Mouse (Mus musculus): Measurements from ENCODE around the gene 5830473C10Rik. TPM values are rescaled to one million over a fixed set of nuclear protein-coding genes. Genes with fewer than 3 reads are reported as not detected.
"Not testable (repeated sequence)": the region's sequence is repeated elsewhere in the genome, so short reads cannot be mapped to it uniquely, and the experiment has no call there.

Gene 5830473C10Rik
- polyA plus RNA-seq, 1 experiment from 2014 or later: not detected

GRCm38 (mm10) chr5:90601469-90601868 lies 40.6 kb downstream of the 5830473C10Rik start:
- Histone ChIP-seq H3K4me1 (replicated peaks) (no peaks in the 10 kb centered on the region), H3K9me3 (no peaks in the 10 kb centered on the region), H3K9ac (no peak overlapping the region), H3K4me2 (no peak overlapping the region), H3K36me3 (no peaks in the 10 kb centered on the region), H3K27ac (replicated peaks) (no peak overlapping the region), H3K4me3 (no peak overlapping the region), H3K27me3 (no peaks in the 10 kb centered on the region)
- 22% methylated on average over 6 of the region's 6 CpGs for WGBS
- ATAC-seq (ENCODE audit: low FRiP score, low read depth): no peak

- Histone ChIP-seq H3K36me3 (no peaks in the 10 kb centered on the region), H3K9ac (no peak overlapping the region), H3K9me3 (no peaks in the 10 kb centered on the region), H3K4me2 (no peak overlapping the region), H3K4me1 (replicated peaks) (no peaks in the 10 kb centered on the region), H3K27ac (replicated peaks) (no peak overlapping the region), H3K4me3 (no peak overlapping the region), H3K27me3 (no peaks in the 10 kb centered on the region)
- 65% methylated on average over 13 of the region's 13 CpGs for WGBS
- no peak for ATAC-seq (ENCODE audit: low FRiP score, low read depth)
Observed at GRCm38 (mm10) chr5:90603407-90603923, 42.6 kb downstream of the 5830473C10Rik start.

GRCm38 (mm10) chr5:90608906-90609305 lies 48.0 kb downstream of the 5830473C10Rik start:
- no peaks in the 10 kb centered on the region for H3K27me3 ChIP-seq
- whole genome bisulfite sequencing: 74% methylated on average over 11 of the region's 11 CpGs
- no peak overlapping the region for H3K27ac ChIP-seq (replicated peaks)

GRCm38 (mm10) chr5:90611388-90611787 lies 50.5 kb downstream of the 5830473C10Rik start:
- Histone ChIP-seq H3K9ac (no peak overlapping the region), H3K4me2 (no peak overlapping the region), H3K9me3 (no peaks in the 10 kb centered on the region), H3K27me3 (no peaks in the 10 kb centered on the region), H3K4me3 (no peak overlapping the region), H3K27ac (replicated peaks) (no peak overlapping the region), H3K36me3 (no peaks in the 10 kb centered on the region), H3K4me1 (replicated peaks) (no peaks in the 10 kb centered on the region)
- WGBS: 96% methylated on average over 3 of the region's 3 CpGs
- ATAC-seq (ENCODE audit: low FRiP score, low read depth): no peak

More at GRCm38 (mm10) chr5:90608906-90609305, 48.0 kb downstream of the 5830473C10Rik start:
- Histone ChIP-seq H3K36me3 (no peaks in the 10 kb centered on the region), H3K4me3 (no peak overlapping the region), H3K4me1 (replicated peaks) (no peaks in the 10 kb centered on the region), H3K9me3 (no peaks in the 10 kb centered on the region), H3K4me2 (no peak overlapping the region), H3K9ac (no peak overlapping the region)
- no peak for ATAC-seq (ENCODE audit: low FRiP score, low read depth)

- H3K4me1 ChIP-seq (replicated peaks): no peaks in the 10 kb centered on the region
- no peak overlapping the region for H3K9ac ChIP-seq
- no peaks in the 10 kb centered on the region for H3K9me3 ChIP-seq
- no peaks in the 10 kb centered on the region for H3K27me3 ChIP-seq
- H3K4me2 ChIP-seq: no peak overlapping the region
- H3K4me3 ChIP-seq: no peak overlapping the region
- WGBS: 87% methylated on average over 6 of the region's 6 CpGs
- no peak for ATAC-seq (ENCODE audit: low FRiP score, low read depth)
- no peaks in the 10 kb centered on the region for H3K36me3 ChIP-seq
- no peak overlapping the region for H3K27ac ChIP-seq (replicated peaks)
Observed at GRCm38 (mm10) chr5:90611996-90612611, 51.2 kb downstream of the 5830473C10Rik start.

GRCm38 (mm10) chr5:90612751-90613150 lies 51.8 kb downstream of the 5830473C10Rik start:
- not testable (repeated sequence) for ATAC-seq (ENCODE audit: low FRiP score, low read depth); H3K9ac ChIP-seq; H3K27me3 ChIP-seq; H3K36me3 ChIP-seq; H3K4me2 ChIP-seq; H3K27ac ChIP-seq (replicated peaks); H3K4me1 ChIP-seq (replicated peaks); H3K9me3 ChIP-seq; H3K4me3 ChIP-seq
- WGBS: 68% methylated on average over 1 of the region's 1 CpGs

GRCm38 (mm10) chr5:90617859-90618258 lies 57.0 kb downstream of the 5830473C10Rik start:
- Histone ChIP-seq H3K27ac (replicated peaks) (no peak overlapping the region), H3K9me3 (no peaks in the 10 kb centered on the region), H3K4me1 (replicated peaks) (no peaks in the 10 kb centered on the region), H3K9ac (no peak overlapping the region), H3K4me3 (no peak overlapping the region), H3K36me3 (no peaks in the 10 kb centered on the region), H3K4me2 (no peak overlapping the region), H3K27me3 (no peaks in the 10 kb centered on the region)
- no peak for ATAC-seq (ENCODE audit: low FRiP score, low read depth)
- WGBS: 90% methylated on average over 3 of the region's 3 CpGs

GRCm38 (mm10) chr5:90621316-90621715 lies 60.4 kb downstream of the 5830473C10Rik start:
- Histone ChIP-seq H3K4me1 (replicated peaks) (no peaks in the 10 kb centered on the region), H3K4me2 (no peak overlapping the region), H3K9me3 (no peaks in the 10 kb centered on the region), H3K36me3 (no peaks in the 10 kb centered on the region), H3K4me3 (no peak overlapping the region), H3K27ac (replicated peaks) (no peak overlapping the region), H3K27me3 (no peaks in the 10 kb centered on the region), H3K9ac (no peak overlapping the region)
- no peak for ATAC-seq (ENCODE audit: low FRiP score, low read depth)
- WGBS: 96% methylated on average over 2 of the region's 2 CpGs

GRCm38 (mm10) chr5:90621726-90622125 lies 60.8 kb downstream of the 5830473C10Rik start:
- WGBS: 95% methylated on average over 6 of the region's 6 CpGs
- ATAC-seq (ENCODE audit: low FRiP score, low read depth): no peak

GRCm38 (mm10) chr5:90623209-90623608 lies 62.3 kb downstream of the 5830473C10Rik start:
- no peak for ATAC-seq (ENCODE audit: low FRiP score, low read depth)
- 81% methylated on average over 2 of the region's 2 CpGs for WGBS
- no peak overlapping the region for H3K4me3 ChIP-seq
- H3K27ac ChIP-seq (replicated peaks): no peak overlapping the region
- H3K4me2 ChIP-seq: no peak overlapping the region
- H3K27me3 ChIP-seq: no peaks in the 10 kb centered on the region
- no peaks in the 10 kb centered on the region for H3K36me3 ChIP-seq
- no peaks in the 10 kb centered on the region for H3K9me3 ChIP-seq
- no peak overlapping the region for H3K9ac ChIP-seq
- H3K4me1 ChIP-seq (replicated peaks): no peaks in the 10 kb centered on the region

More at GRCm38 (mm10) chr5:90621726-90622125, 60.8 kb downstream of the 5830473C10Rik start:
- no peak overlapping the region for H3K27ac ChIP-seq (replicated peaks)
- H3K9ac ChIP-seq: no peak overlapping the region
- H3K27me3 ChIP-seq: no peaks in the 10 kb centered on the region
- no peaks in the 10 kb centered on the region for H3K36me3 ChIP-seq
- no peak overlapping the region for H3K4me3 ChIP-seq
- no peaks in the 10 kb centered on the region for H3K4me1 ChIP-seq (replicated peaks)
- H3K4me2 ChIP-seq: no peak overlapping the region
- H3K9me3 ChIP-seq: no peaks in the 10 kb centered on the region

- no peaks in the 10 kb centered on the region for H3K4me1 ChIP-seq (replicated peaks)
- H3K27me3 ChIP-seq: no peaks in the 10 kb centered on the region
- 80% methylated on average over 18 of the region's 18 CpGs for WGBS
- no peak overlapping the region for H3K27ac ChIP-seq (replicated peaks)
- H3K4me2 ChIP-seq: no peak overlapping the region
- H3K36me3 ChIP-seq: no peaks in the 10 kb centered on the region
- H3K9me3 ChIP-seq: no peaks in the 10 kb centered on the region
- ATAC-seq (ENCODE audit: low FRiP score, low read depth): no peak
- H3K4me3 ChIP-seq: no peak overlapping the region
- no peak overlapping the region for H3K9ac ChIP-seq
Observed at GRCm38 (mm10) chr5:90624708-90625425, 64.0 kb downstream of the 5830473C10Rik start.

GRCm38 (mm10) chr5:90627423-90627822 lies 66.5 kb downstream of the 5830473C10Rik start:
- no peaks in the 10 kb centered on the region for H3K36me3 ChIP-seq
- no peak overlapping the region for H3K4me2 ChIP-seq
- no peaks in the 10 kb centered on the region for H3K27me3 ChIP-seq
- no peak overlapping the region for H3K9ac ChIP-seq
- H3K9me3 ChIP-seq: no peaks in the 10 kb centered on the region
- H3K27ac ChIP-seq (replicated peaks): no peak overlapping the region
- no peak for ATAC-seq (ENCODE audit: low FRiP score, low read depth)
- H3K4me3 ChIP-seq: no peak overlapping the region
- H3K4me1 ChIP-seq (replicated peaks): no peaks in the 10 kb centered on the region
- 94% methylated on average over 4 of the region's 4 CpGs for WGBS

All from hindbrain, embryonic 15.5 days (tissue).